Mouse (Mus musculus): Measurements from ENCODE around the gene Cdh1. TPM values are rescaled to one million over a fixed set of nuclear protein-coding genes. Genes with fewer than 3 reads are reported as not detected.
"Not testable (repeated sequence)": the region's sequence is repeated elsewhere in the genome, so short reads cannot be mapped to it uniquely, and the experiment has no call there.

Gene Cdh1
- total RNA-seq, 1 experiment from 2014 or later = 1.5 TPM

DNA sequence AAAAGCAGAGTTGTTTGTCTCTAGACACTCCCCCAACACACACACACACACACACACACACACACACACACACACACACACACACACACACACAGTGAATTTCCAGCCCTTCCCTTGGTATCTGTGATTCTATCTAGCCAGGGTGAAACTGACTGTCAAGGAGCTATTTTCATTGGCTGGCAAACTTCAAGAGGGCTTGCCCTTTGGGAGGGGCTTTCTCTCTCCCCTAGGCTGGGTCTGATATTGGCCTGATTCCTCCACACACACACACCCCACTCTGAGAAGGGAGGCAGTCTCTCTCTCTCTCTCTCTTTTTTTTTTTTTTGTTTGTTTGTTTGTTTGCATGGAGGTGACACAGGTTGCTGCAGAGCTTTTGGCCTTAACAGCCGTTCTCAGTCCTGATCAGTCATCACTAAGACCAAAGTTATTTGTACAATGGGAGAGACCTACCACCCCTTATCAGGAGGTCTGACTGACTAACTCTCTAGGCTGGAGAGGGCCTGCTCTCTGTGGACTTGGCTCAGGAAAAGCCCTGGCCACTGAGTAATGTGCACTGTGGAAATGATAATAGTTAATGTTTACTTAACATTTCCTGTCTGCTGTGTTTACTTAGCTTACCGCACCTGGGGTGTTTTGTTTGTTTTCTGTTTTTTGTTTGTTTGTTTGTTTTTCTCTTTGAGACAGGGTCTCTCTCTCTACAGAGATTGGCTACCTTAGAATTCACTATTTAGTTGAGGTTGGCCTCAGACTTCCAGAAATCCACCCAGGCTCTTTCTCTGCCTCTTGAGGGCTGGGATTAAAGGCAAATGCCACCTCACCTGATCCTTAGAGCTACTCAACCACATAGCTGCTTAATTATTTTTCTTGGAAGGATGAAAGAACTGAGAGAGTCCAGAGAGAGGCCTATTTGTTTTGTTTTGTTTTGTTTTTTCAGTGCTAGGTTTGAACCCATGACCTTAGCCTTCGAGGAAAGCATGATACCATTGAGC, 14.4 kb upstream of the Cdh1 start:
- no peak for ATAC-seq (ENCODE audit: extremely low read depth, insufficient number of reproducible peaks, low FRiP score, poor library complexity, severe bottlenecking)

DNA sequence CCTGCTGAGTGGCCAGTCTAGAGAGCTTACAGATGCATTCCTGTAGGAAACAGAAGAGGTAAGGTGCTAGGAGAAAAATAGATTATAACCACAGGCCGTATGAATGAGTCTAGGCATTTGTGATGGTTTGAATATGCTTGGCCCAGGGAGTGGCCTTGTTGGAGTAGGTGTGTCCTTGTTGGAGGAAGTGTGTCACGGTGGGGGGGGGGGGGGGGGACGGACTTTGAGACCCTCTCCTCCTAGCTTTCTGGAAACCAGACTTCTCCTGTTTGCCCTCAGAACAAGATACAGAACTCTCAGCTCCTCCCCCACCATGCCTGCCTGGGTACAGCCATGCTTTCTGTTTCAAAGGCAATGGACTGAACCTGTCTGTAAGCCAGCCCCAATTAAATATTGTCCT, 10.7 kb upstream of the Cdh1 start:
- no peak for ATAC-seq (ENCODE audit: extremely low read depth, insufficient number of reproducible peaks, low FRiP score, poor library complexity, severe bottlenecking)

DNA sequence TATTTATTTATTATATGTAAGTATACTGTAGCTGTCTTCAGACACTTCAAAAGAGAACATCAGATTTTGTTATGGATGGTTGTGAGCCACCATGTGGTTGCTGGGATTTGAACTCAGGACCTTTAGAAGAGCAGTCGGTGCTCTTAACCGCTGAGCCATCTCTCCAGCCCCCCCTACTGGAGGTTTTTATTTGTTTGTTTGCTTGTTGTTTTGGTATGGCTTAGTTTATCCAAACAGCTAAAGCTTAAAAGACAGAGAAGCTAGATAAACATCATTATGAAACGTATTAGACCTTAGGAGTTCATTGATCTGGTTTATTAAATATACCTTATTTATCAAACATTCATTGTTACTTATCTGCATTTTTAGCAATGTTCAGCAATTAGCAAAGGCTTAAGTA, 7.5 kb upstream of the Cdh1 start:
- ATAC-seq (ENCODE audit: extremely low read depth, insufficient number of reproducible peaks, low FRiP score, poor library complexity, severe bottlenecking) = not testable (repeated sequence)

DNA sequence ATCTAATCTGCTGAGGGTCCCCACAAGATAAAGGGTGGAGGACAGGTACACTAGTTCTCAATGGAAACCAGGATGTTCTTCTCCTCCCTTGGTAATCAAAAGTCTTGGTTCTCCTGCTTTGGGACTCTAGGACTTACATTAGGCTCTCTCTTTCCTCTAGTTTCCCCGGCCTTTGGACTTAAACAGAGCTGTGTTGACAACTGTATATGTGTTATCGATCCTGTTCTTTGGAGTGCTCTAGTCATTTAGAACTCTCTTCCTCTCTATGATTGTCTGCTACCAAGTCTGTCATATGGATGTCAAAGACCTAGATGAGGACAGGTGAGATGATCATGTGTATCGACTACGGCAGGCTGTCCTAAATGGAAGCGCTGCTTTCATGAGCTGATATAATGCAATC, 6.1 kb upstream of the Cdh1 start:
- ATAC-seq (ENCODE audit: extremely low read depth, insufficient number of reproducible peaks, low FRiP score, poor library complexity, severe bottlenecking) = no peak

DNA sequence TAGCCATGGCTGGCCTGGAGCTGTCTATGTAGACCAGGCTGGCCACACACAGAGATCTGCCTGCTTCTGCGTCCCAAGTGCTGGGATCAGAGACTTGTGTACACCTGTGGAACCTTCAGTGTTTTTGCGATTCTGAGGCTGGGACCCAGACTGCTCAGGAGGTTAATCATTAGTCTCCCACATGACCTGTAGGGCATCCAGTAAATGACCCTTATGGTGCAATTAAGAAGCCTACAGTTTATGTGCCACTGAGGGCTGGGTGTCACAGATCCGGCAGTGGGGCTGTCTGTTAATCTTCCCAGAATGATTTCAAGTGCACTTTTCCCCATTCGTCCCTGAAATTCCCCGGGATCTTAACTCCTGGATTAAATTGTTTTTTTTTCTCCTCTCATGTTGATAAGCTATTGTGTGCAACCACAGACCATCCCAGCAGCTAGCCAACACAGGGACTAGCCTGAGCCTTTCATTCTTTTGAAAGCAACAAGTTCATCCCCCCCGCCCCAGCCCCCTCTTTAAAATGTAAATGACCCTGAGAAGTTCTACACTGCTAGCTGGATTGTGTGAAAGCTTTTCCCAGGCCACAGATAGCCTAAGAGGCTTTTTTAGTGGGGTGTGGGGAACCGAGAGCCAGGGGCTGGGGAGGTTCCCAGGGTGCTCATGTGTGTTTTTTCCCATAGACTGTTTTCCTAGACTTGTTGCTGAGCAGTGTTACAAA, 3.7 kb upstream of the Cdh1 start:
- no peak for ATAC-seq (ENCODE audit: extremely low read depth, insufficient number of reproducible peaks, low FRiP score, poor library complexity, severe bottlenecking)

DNA sequence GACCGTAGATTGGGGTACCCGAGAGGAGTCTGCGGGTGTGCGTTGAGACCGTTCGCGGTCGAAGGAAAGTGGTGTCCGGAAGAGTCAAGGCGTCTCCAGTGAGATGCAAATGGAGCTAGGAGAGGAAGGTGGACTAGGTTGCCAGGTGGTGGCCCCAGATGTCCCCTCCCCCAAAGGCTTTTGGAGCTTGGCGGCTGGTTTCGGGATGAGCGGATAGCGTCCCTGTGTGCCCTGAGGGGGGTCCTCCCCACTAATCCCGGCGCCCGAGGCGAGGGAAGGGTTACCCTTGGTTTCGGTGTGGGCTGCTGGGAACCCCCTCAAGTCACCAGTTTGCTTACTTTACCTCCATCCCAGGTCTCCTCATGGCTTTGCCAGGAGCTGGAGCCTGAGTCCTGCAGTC, 782 bp downstream of the Cdh1 start:
- ATAC-seq (ENCODE audit: extremely low read depth, insufficient number of reproducible peaks, low FRiP score, poor library complexity, severe bottlenecking) = no peak

DNA sequence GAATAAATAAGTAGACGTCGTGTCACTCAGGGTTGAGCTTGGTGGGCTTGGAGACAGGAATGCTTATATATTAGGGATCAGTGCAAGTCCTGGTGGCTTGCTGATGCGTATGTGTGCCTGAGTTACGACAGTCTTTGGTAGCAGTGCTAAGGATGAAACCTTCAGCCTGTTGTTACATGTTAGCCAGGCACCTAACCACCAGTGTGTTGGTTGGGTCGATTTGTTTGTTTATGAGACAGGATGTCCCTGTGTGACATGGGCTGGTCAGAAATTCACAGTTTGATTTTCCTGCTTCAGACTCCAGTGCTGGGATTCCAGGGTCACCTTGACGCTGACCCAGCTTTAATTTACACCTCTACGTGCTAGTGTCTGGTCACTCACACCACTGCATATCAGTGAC, 2.5 kb downstream of the Cdh1 start:
- no peak for ATAC-seq (ENCODE audit: extremely low read depth, insufficient number of reproducible peaks, low FRiP score, poor library complexity, severe bottlenecking)

DNA sequence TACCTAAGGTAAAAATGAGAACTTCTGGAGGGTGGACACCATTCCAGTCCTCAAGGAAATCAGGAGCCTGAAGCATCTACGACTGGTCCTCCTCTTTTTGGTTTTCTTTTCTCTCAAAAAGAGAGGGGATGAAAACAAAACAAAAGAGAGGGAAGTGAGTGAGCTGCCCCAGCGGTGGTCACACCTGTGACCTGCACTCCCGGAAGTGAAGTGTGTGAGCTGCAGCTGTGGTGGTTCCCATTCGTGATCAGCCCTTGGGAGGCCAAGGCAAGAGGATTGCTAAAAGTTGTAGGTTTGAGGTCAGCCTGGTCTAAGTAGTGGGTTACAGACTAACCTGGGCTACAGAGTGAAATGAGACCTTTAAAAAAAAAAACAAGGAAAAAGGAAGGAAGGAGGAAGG, 3.0 kb downstream of the Cdh1 start:
- ATAC-seq (ENCODE audit: extremely low read depth, insufficient number of reproducible peaks, low FRiP score, poor library complexity, severe bottlenecking) = no peak

DNA sequence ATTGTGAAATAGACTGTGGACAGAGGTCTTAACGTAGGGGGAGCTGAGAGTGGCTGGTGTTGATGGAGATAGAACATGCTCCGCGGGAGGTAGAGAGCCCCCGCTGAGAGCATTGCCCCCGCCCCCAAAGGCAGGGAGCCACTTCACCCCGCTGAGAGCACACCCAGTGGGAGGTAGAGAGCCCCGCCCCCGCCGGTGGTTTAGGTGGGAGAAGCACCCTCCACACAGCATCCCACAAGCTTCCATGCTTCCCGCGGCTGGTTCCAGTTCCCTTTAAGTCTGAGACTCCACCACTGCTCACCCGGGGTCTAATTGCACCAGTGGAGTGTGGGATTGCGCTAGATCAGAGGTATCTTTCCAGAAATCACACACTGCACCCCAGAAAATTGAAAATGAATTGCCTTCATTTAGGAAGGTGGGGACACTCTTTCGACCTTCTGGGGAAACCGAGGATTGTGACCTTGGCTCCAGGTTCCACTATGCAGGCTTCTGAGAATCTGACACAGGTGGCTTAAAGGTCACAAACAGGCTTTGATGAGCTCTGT, 3.5 kb downstream of the Cdh1 start:
- ATAC-seq (ENCODE audit: extremely low read depth, insufficient number of reproducible peaks, low FRiP score, poor library complexity, severe bottlenecking) = no peak

DNA sequence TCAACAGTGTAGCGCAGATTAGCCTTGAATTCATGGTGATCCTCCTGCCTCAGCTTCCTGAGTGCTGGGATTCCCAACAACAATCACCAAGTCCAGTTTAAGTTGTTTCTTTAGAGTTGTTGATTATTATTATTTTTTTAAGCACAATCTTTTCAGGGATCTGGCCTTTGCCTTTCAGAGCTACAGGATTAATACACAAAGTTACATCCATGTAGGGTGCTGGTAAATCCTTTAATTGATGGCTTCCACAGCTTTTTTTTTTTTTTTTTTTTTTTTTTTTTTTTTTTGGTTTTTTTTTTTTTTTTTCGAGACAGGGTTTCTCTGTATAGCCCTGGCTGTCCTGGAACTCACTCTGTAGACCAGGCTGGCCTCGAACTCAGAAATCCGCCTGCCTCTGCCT, 4.6 kb downstream of the Cdh1 start:
- ATAC-seq (ENCODE audit: extremely low read depth, insufficient number of reproducible peaks, low FRiP score, poor library complexity, severe bottlenecking) = not testable (repeated sequence)

DNA sequence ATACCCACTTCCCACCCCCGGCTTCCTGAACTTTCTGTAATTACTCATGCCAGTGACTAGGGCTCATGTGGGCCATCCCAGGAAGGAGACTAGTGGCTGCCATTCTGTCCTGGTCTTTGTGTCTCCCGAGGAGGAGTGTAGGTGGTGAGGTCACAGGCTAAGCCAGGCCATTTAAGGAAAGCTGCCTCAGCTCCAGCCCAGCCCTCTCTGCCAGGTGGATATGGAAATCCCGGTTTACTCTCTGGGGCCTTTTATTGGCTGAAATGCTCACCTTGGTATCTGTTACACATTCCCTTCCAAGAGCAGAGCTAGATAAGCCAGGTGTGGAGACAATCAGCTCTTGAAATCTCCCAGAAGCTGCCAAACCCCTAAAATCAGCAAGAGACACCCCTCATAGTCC, 5.3 kb downstream of the Cdh1 start:
- no peak for ATAC-seq (ENCODE audit: extremely low read depth, insufficient number of reproducible peaks, low FRiP score, poor library complexity, severe bottlenecking)

DNA sequence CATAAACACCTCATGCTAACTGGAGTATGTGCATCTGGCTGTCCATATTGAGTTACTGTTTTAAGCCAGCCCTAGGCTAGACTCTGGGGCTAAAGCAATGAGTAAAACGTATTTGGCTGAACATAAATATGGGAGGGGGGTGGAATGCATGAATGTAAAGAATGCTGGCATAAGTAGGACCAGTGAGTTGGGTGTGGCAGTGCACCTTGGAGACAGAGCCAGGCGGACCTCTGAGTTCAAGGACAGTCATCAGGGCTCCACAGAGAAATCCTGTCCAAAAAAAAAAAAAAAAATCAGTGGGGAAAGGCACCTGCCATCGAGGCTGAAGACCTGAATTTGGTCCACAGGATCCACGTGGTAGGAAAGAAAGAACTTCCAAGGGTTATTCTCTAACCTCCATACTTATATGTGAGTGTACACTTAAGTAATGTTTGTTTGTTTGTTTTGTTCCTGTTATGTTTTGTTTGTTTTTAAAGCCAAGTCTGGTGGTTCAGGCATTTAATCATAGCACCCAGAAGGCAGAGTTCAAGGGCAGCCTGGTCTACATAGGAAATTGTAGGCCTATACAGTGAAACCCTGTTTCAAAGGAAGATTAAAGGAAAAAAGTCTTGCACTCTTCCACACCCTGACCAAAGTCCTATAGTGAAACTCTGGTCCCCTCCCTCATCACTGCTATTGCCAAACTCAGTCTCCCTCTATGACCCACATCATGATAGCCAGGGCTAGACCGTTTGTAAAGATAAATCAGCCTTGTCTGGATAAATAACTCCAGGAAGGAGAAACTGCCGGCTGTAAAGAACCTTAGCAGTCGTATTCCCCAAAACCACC, 6.1 kb downstream of the Cdh1 start:
- ATAC-seq (ENCODE audit: extremely low read depth, insufficient number of reproducible peaks, low FRiP score, poor library complexity, severe bottlenecking) = no peak

DNA sequence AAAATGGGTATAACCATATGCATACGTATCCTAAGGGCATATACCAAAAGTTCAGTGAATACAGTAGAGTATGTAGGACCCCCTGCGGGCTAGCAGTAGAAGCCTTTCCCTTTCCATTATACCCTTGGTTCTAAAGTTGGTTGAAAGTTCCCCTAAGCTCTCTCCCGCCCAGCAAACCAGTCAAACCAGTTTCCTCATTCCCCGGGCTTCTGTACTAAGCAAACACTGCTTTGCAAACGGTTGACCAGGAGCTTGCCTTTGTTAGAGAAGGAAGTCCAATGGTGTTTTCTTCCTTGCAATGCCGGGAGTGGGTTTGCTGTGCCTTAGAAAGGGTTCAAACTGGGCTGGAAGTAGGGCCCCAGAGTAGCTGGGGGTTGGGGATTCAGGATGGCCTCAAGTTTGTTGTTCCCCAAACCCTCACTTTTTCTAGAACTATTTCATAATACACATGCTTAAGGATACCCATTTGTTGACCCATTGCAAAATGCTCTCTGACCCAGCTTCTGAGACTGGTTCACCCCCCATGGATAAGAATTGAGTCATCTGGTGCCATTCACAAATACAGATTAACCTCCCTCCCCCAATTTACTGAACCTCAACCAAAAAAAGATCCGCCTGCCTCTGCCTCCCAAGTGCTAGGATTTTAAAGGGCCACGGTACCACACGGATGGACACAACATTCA, 7.9 kb downstream of the Cdh1 start:
- ATAC-seq (ENCODE audit: extremely low read depth, insufficient number of reproducible peaks, low FRiP score, poor library complexity, severe bottlenecking) = no peak

DNA sequence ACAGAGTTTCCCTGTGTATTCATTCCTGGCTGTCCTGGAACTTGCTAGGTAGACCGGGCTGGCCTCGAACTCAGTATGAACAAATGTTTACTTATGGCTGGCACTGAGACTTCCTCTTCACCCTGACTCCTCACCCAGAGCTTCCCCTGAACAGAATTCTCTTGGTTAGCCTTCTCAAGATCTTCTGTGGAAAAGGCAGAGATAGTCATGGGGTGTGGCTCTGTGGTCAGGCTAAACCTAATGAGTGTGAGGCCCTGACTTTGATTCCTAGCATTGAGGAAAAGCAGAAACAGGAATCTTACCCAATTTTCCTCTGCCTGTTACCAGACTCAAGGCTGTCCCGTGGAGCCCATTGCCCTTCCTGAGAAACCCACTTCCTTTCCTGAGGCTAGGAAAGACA, 8.9 kb downstream of the Cdh1 start:
- ATAC-seq (ENCODE audit: extremely low read depth, insufficient number of reproducible peaks, low FRiP score, poor library complexity, severe bottlenecking) = no peak

DNA sequence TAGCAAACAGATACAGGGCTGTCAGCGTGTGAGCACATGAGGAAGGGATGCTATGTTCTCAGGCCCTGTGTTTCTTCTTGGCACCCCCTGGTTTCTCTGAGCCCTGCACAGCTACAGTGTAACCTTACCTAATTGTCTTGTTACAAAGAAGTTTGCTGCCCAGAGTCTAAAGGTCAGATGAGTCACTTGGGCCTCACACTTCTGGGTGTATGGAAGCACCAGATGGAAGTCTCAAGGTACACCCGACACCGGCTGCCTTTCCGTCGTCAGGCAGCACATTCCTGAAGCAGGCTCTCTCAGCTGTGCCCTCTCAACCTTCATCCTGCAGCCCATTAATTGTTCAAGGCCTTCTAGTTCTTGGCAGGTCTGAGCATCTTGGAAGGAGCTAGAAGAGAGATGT, 11.6 kb downstream of the Cdh1 start:
- no peak for ATAC-seq (ENCODE audit: extremely low read depth, insufficient number of reproducible peaks, low FRiP score, poor library complexity, severe bottlenecking)

DNA sequence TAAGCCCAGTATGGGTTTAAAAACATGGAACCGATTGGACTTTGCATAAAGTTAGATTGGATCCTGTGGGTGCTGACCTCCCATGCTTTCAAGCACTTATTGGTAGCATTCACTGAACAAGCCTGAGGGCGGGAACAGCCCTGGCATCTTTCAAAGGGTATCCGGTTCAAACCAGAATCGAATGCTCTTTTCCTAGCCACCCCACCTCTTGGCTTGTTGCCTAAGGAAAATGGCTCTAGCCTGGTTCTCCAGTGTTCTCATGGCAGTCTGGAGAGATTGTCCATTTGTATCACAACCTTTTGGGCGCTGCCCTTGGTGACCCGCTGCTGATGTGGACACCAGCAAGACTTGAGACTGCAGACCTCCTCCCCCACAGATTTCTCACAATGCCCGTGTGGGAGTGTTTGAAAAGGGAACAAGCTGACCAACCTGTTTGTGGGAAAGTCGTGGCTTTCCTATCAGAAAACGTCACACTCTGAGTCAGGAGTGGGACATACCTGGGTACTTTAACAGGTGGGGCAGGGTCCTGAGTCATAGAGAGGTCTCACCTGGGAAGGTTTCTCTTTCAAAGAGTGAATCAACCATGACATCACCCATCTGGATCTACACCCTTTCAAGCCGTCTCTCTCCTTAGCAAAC, 12.6 kb downstream of the Cdh1 start:
- ATAC-seq (ENCODE audit: extremely low read depth, insufficient number of reproducible peaks, low FRiP score, poor library complexity, severe bottlenecking) = no peak

DNA sequence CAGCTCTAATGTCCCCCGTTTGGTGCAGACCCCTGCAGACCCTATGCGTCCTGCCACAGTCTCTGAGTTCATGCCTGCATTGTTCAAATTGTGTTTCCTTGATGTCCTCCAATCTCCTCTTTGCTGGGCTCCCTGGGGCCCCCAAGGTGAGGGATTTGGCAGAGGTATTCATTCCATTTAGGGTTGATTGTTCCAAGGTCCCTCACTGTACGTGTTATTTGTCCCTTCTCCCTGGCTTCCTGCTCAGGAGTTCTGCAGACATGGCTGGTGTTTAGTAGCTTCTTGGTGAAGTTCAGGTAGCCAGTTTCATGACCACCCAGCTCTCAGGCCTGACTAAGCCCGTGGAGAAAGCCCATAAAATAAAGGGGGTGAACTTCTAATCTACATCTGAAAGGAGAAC, 13.5 kb downstream of the Cdh1 start:
- ATAC-seq (ENCODE audit: extremely low read depth, insufficient number of reproducible peaks, low FRiP score, poor library complexity, severe bottlenecking) = no peak

DNA sequence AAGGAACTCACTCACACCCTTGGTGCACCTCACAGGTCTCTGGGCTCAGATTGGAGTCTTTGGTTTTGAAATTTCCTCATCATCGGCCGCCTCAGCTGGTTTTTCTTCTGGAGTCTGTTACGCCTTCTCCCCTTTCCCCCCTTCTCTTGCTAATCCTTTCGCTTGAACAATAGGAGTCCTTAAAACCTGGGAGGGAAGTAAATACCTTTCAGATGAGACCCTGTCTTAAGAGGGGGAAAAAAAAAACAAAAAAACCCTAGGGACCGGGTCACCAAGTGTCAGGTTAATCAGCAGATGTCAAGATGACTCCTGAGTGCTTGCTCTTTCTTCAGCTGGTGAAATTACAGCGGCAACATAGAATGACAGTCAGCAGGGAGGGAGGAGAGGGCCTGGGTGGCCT, 14.0 kb downstream of the Cdh1 start:
- no peak for ATAC-seq (ENCODE audit: extremely low read depth, insufficient number of reproducible peaks, low FRiP score, poor library complexity, severe bottlenecking)

Data from neutrophil, adult 5-6 weeks (primary cell).